Comparison of ENCODE assay signal across 19 mouse cellular contexts in genomic region chr11:58261826-58262225, GRCm38 (mm10). TPM values are rescaled to one million over a fixed set of nuclear protein-coding genes. Genes with fewer than 3 reads are reported as not detected.
"Had no signal": no experiment of that assay in that cellular context is flagged by ENCODE, and none has a peak within 500 bp of the region (broad histone marks: within the 10 kb centered on the region; RNA-seq: fewer than 3 reads in every experiment).

No protein-coding gene starts in this region.

- H3K36me3 ChIP-seq: neural tube, embryonic 13.5 days; neural tube, embryonic 15.5 days; stomach, embryonic 15.5 days had no signal

- H3K27ac ChIP-seq: neural tube, embryonic 13.5 days; neural tube, embryonic 15.5 days; stomach, embryonic 15.5 days; stomach, postnatal 0 days had no signal

- H3K9ac ChIP-seq: neural tube, embryonic 13.5 days; neural tube, embryonic 15.5 days; stomach, embryonic 15.5 days had no signal

- H3K9me3 ChIP-seq: neural tube, embryonic 13.5 days; neural tube, embryonic 15.5 days; stomach, embryonic 15.5 days had no signal

- H3K4me3 ChIP-seq: neural tube, embryonic 13.5 days; neural tube, embryonic 15.5 days; stomach, embryonic 15.5 days had no signal

- DNase-seq: retina, postnatal 1 day; right cerebral cortex, adult 18-20 months; right cerebral cortex, postnatal 14 days; right cerebral cortex, postnatal 25 days; right cerebral cortex, postnatal 4 days; spleen, adult 18-20 months; thymus, adult 18-20 months; thymus, adult 2 months; thymus, postnatal 14 days; thymus, postnatal 25 days; thymus, postnatal 36 days; thymus, postnatal 4 days had no signal

- H3K27me3 ChIP-seq: neural tube, embryonic 13.5 days; neural tube, embryonic 15.5 days; stomach, embryonic 15.5 days had no signal

- H3K4me1 ChIP-seq: neural tube, embryonic 13.5 days; neural tube, embryonic 15.5 days; stomach, embryonic 15.5 days had no signal

RNA-seq across cellular contexts. Expression of gene 4930438A08Rik, which starts 12.8 kb away (rescaled TPM):
- total RNA-seq: neutrophil, adult 5-6 weeks had no signal
- polyA plus RNA-seq: neural tube, embryonic 13.5 days; neural tube, embryonic 14.5 days; neural tube, embryonic 15.5 days; stomach, embryonic 14.5 days had no signal
